12 mouse cellular contexts compared by ENCODE assay signal in the genomic region with DNA sequence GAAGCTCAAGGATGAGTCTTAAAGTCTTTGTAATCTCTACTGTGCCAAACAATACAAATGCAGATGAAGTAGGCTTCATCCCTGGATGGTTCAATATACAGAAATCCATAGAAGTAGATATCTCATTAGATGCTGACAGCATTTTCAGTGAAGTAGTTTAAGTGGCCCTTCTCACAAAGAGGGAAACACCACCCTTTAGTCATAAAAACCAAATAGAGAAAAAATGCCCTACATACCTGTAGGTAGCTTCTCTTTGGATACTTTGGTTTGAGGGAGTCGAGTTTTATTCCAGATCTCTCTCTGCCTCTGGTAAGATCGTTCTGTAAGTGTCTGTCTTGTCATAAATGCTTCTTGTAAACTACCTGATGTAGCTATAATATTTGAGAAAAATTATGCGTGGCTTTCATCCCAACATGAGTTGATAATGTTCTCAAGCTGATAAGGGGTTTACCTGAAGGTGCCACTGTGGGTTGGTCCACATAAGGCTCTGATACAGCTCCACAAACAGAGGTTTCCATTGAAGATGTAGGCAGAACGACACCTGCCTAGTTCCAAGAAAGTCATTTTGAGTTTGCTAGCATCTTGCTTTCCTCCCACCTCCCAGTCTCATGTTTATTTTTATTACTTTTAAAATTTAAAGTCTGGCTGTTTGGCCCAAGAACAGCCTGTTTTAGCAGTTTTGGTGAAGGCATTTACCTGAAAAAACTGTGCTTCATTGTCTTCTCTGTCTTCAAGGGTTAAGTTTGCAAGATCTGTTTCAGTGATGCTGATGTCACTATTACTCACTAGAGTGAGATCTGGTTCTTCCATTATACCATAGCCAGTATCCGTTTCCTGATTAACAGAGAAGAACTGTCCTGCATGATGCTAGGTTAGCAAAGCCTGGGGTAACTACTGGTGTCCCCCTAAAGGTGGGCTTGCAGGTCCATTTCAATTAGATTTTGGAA.
"Had no signal": no experiment of that assay in that cellular context is flagged by ENCODE, and none has a peak within 500 bp of the region (broad histone marks: within the 10 kb centered on the region; RNA-seq: fewer than 3 reads in every experiment).

No protein-coding gene starts in this region.

- H3K9ac ChIP-seq: limb, embryonic 12.5 days; midbrain, embryonic 13.5 days; neural tube, embryonic 13.5 days; stomach, embryonic 15.5 days had no signal

- H3K27me3 ChIP-seq: limb, embryonic 12.5 days; midbrain, embryonic 13.5 days; neural tube, embryonic 13.5 days; stomach, embryonic 15.5 days had no signal

- H3K9me3 ChIP-seq: limb, embryonic 12.5 days; midbrain, embryonic 13.5 days; neural tube, embryonic 13.5 days; stomach, embryonic 15.5 days had no signal

- H3K27ac ChIP-seq: limb, embryonic 12.5 days; midbrain, embryonic 13.5 days; neural tube, embryonic 13.5 days; stomach, embryonic 15.5 days had no signal

- DNase-seq: kidney, adult 8-10 months; kidney, postnatal 25 days; layer of hippocampus, adult 9-11 months; layer of hippocampus, postnatal 36 days; lung, adult 18-20 months; right cerebral cortex, postnatal 14 days; thymus, adult 2 months; thymus, postnatal 25 days had no signal

- H3K4me3 ChIP-seq: limb, embryonic 12.5 days; midbrain, embryonic 13.5 days; neural tube, embryonic 13.5 days; stomach, embryonic 15.5 days had no signal

- H3K4me1 ChIP-seq: limb, embryonic 12.5 days; midbrain, embryonic 13.5 days; neural tube, embryonic 13.5 days; stomach, embryonic 15.5 days had no signal

- H3K4me2 ChIP-seq: limb, embryonic 12.5 days; midbrain, embryonic 13.5 days; neural tube, embryonic 13.5 days; stomach, embryonic 15.5 days had no signal
